Mouse (Mus musculus) embryonic fibroblast, embryonic 13.5 days (primary cell): ENCODE measurements around the gene Usp31.

Source experiments
- CTCF ChIP-seq: IDR thresholded peaks from 2 replicates; pipeline ENCODE4 v1.5.1; 2011; ENCODE audit warnings: mild to moderate bottlenecking, control low read depth, low read length, moderate library complexity, borderline replicate concordance; ENCODE audit not compliant: insufficient read depth
- POLR2A ChIP-seq: IDR thresholded peaks from 2 replicates; pipeline ENCODE4 v1.6.1; 2011; ENCODE audit warnings: low read depth, mild to moderate bottlenecking, control low read depth, low read length, moderate library complexity

- no peak for TF ChIP-seq CTCF
- TF ChIP-seq POLR2A: no peak
Measured at GRCm38 (mm10) chr7:121634236-121634635, 72.8 kb downstream of the Usp31 start.
